Mouse (Mus musculus) brain, embryonic 14.5 days (tissue): ENCODE data around the gene Csrp3. TPM values are rescaled to one million over a fixed set of nuclear protein-coding genes. Genes with fewer than 3 reads are reported as not detected.

ENCODE experiments used
- DNase-seq: peaks from one replicate; pipeline ENCODE4 v3.0.0-alpha.2; 2011; ENCODE audit warnings: low read depth
- CTCF ChIP-seq: fragments of 200-500 bp; IDR thresholded peaks from 2 replicates; pipeline ENCODE4 v1.5.1; 2012; ENCODE audit warnings: inconsistent platforms, mild to moderate bottlenecking, moderate library complexity, borderline replicate concordance; ENCODE audit not compliant: insufficient read depth, insufficient read length; ENCODE audit errors: extremely low read depth
- POLR2A ChIP-seq: fragments of 200-500 bp; IDR thresholded peaks from 2 replicates; pipeline ENCODE4 v1.6.1; 2012; ENCODE audit warnings: mild to moderate bottlenecking, inconsistent platforms, borderline replicate concordance; ENCODE audit not compliant: poor library complexity, insufficient read depth, insufficient read length, severe bottlenecking; ENCODE audit errors: extremely low read depth
- polyA plus RNA-seq: library from polyadenylated mRNA; depleted of rRNA; stranded (reverse); fragments of >200 nt; gene quantifications from 2 replicates; pipeline ENCODE4 v1.2.3, GENCODE M21; 2012; rRNA removed

Gene Csrp3
- polyA plus RNA-seq = 0.19 TPM in 1 of 2 replicates, not detected in the other

GRCm38 (mm10) chr7:48847820-48848650 lies at the start of gene Csrp3:
Csrp3 (minus strand) TSS chr7:48848033.
- DNase-seq = peak; percentile 11
- no peak for TF ChIP-seq CTCF
- TF ChIP-seq POLR2A = no peak

- no peak for DNase-seq
- TF ChIP-seq POLR2A = no peak
- no peak for TF ChIP-seq CTCF
These were observed 48.2 kb upstream of the Csrp3 start for GRCm38 (mm10) chr7:48896051-48896450.

GRCm38 (mm10) chr7:48895475-48895874 lies 47.6 kb upstream of the Csrp3 start:
- TF ChIP-seq POLR2A = no peak
- TF ChIP-seq CTCF = no peak
- no peak for DNase-seq

- no peak for DNase-seq
- TF ChIP-seq CTCF = no peak
- TF ChIP-seq POLR2A = no peak
These were observed 46.9 kb upstream of the Csrp3 start for GRCm38 (mm10) chr7:48894763-48895162.

- TF ChIP-seq POLR2A (no peak), CTCF (peak; percentile 91)
- DNase-seq = peak; percentile 68
These were observed 46.3 kb upstream of the Csrp3 start for GRCm38 (mm10) chr7:48894152-48894551.

GRCm38 (mm10) chr7:48893093-48893492 lies 45.3 kb upstream of the Csrp3 start:
- DNase-seq = no peak
- TF ChIP-seq POLR2A (no peak), CTCF (no peak)

GRCm38 (mm10) chr7:48891029-48891428 lies 43.2 kb upstream of the Csrp3 start:
- peak; percentile 57 for DNase-seq
- TF ChIP-seq CTCF (no peak), POLR2A (no peak)

- TF ChIP-seq POLR2A (no peak), CTCF (no peak)
These were observed 40.9 kb upstream of the Csrp3 start for GRCm38 (mm10) chr7:48888751-48889150.

GRCm38 (mm10) chr7:48887973-48888372 lies 40.1 kb upstream of the Csrp3 start:
- no peak for DNase-seq
- TF ChIP-seq POLR2A (no peak), CTCF (no peak)

More at GRCm38 (mm10) chr7:48888751-48889150, 40.9 kb upstream of the Csrp3 start:
- DNase-seq = no peak

GRCm38 (mm10) chr7:48884266-48884611 lies 36.4 kb upstream of the Csrp3 start:
- no peak for TF ChIP-seq POLR2A
- no peak for TF ChIP-seq CTCF
- no peak for DNase-seq

- TF ChIP-seq CTCF (no peak), POLR2A (no peak)
- DNase-seq = no peak
These were observed 35.9 kb upstream of the Csrp3 start for GRCm38 (mm10) chr7:48883525-48884265.

GRCm38 (mm10) chr7:48881971-48882609 lies 34.3 kb upstream of the Csrp3 start:
- TF ChIP-seq POLR2A = no peak
- DNase-seq = no peak

GRCm38 (mm10) chr7:48881486-48881885 lies 33.7 kb upstream of the Csrp3 start, which contains the start of gene E2f8:
E2f8 (minus strand) TSS chr7:48881596.
- DNase-seq = peak; percentile 82
- TF ChIP-seq CTCF (no peak), POLR2A (0 out of 2 replicates have a peak, but pooled peaks have one; percentile 34)
